Mouse (Mus musculus) telencephalon, adult 2 months (tissue): ENCODE data around the gene Tmem179b.
"Not testable (repeated sequence)": the region's sequence is repeated elsewhere in the genome, so short reads cannot be mapped to it uniquely, and the experiment has no call there.

Experiments used
- DNase-seq: peaks from one replicate; pipeline ENCODE4 v3.0.0-alpha.2; 2011; ENCODE audit warnings: low read depth, low spot score

Tmem179b gene

DNA sequence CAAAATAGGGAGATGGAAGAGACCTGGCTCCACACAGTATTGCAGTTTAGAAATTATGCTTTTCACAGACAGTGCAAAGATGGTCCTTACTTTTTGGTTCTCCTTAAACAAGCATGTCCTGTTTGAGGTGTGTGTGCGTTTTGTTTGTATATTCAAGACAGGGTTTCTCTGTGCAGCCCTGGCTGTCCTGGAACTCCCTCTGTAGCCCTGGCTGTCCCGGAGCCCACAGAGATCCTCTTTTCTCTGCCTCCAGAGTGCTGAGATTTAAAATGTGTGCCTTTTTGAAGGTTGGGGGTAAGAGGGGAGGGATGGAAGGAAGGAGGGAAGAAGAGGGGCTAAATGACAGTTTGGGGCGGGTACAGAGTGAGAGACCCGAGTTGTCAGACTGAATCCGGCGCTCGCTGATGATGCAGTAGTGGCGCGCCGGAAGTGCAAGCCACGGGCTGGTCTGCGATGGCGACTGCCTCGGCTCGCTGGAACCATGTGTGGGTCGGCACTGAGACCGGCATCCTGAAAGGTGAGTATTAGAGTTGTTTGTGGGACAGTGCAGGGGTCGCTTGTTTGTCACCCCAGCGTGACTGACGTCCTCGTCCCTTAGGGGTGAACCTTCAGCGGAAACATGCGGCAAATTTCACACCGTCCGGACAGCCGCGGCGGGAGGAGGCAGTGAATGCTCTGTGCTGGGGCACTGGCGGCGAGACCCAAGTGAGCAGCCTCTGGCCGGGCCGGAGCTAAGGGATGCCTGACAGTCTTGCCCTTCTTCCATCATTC is 38.7 kb downstream of the Tmem179b start, which contains the start of gene Wdr74:
Gene Wdr74 (plus strand): TSS at position 439 of the 771 bp plus-strand sequence.
- peak; percentile 88 for DNase-seq

DNA sequence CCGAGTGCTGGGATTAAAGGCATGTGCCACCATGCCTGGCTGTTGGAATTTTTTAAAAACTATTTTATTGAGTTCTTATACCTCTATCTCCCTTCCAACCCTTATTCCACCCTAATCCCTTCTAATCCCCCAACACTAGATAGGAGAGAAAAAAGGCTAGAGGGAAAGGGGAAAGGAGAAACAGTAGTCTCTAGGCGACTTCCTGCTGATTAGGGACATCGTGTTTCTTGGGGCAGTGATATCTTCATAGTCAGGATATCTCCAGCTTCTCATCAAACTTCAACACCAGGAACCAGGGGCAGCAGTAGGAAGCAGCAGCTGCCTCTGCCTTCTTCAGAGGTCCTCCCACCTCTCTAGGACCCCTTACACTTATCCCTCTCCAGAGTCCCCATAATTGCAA is 39.9 kb downstream of the Tmem179b start:
- no peak for DNase-seq

DNA sequence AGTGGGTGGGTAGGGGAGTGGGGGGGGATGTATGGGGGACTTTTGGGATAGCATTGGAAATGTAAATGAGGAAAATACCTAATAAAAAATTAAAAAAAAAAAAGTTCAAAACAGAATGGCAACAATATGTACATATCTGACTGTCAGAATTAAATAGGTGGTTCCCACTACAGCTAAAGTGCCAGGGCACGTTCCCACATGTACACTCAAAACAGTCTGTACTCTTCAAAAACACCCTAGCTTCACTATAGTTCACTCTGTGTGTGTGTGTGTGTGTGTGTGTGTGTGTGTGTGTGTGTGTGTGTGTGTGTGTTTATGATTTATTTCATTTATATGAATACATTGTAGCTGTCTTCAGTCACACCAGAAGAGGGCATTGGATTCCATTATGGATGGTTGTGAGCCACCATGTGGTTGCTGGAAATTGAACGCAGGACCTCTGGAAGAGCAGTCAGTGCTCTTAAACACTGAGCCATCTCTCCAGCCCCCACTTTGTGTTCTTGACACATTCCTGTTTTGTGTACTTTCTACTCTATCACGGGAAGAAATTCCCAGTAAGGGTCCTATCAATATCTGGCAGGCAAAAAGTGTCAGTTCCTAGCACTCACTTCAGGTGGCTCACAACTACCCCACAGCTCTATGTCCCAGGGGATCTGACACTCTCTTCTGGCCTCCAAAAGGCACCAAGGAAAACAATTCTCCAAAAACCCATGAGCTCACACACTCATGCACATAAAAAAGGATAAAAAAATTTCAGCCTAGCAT is 45.8 kb downstream of the Tmem179b start:
- not testable (repeated sequence) for DNase-seq

DNA sequence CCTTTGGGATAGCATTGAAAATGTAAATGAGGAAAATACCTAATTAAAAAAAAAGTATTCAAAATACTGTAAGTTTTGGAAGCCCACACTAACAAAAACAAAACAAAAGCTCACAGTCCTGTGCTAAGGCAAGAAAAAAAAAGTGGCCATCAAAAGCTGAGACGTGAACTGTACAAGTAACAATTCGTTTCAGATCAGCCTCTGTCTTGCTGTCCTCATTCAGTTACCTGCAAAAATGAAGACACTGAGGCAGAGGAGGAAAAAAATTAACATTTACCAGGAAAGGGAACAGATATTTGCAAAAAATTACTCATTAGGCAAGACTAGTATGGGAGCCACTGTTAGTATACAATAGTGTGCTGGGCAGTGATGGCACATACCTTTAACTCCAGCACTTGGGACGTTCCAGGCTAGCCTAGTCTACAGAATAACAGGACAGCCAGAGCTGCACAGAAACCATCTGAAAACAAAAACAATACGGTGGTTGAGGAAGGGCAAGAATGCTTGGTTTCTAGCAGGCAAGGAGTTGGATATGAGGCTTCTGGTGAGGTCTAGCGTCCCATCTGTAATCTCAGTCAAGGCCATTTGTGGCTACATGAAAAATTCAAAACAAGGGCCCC is 46.7 kb downstream of the Tmem179b start:
- no peak for DNase-seq

DNA sequence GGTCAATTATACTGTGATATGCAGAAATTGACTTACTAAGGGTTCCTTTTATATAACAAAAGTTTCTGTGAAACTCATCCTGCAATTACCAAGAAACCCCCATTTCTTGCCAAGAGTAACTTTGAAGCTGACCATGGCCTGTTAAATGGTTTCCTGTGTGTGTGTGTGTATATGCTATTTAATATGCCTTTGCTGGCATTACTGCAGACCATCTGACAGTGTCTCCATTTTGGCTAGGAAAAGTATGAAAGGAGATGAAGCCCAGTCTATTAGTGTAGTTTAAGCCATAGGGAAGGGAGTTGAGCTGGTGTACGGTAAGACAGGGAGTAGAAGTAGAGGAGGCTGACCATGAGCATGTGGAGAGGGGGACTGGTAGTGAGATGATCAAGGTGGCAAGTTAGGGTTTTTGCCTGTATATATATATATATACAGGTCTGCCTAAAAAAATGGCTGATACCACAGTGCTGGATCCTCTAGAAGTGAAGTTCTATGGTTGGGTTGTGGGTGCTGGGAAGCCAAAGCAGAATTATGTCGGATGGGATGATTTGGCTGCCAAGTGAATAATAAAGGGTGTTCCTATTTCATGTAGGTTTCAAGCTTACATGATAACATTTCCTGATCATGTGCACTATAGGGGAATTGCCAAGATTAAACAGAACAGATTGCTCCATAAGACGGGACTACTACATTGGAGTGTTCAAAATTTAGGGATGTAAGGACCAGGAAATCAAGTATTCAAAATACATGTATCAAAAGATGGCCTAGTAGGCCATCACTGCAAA is 47.5 kb downstream of the Tmem179b start:
- DNase-seq, result no peak

- DNase-seq, result no peak
These were observed 49.1 kb downstream of the Tmem179b start for GRCm38 (mm10) chr19:8725081-8725613.

GRCm38 (mm10) chr19:8724392-8724791 is 49.9 kb downstream of the Tmem179b start:
- DNase-seq, result no peak

DNA sequence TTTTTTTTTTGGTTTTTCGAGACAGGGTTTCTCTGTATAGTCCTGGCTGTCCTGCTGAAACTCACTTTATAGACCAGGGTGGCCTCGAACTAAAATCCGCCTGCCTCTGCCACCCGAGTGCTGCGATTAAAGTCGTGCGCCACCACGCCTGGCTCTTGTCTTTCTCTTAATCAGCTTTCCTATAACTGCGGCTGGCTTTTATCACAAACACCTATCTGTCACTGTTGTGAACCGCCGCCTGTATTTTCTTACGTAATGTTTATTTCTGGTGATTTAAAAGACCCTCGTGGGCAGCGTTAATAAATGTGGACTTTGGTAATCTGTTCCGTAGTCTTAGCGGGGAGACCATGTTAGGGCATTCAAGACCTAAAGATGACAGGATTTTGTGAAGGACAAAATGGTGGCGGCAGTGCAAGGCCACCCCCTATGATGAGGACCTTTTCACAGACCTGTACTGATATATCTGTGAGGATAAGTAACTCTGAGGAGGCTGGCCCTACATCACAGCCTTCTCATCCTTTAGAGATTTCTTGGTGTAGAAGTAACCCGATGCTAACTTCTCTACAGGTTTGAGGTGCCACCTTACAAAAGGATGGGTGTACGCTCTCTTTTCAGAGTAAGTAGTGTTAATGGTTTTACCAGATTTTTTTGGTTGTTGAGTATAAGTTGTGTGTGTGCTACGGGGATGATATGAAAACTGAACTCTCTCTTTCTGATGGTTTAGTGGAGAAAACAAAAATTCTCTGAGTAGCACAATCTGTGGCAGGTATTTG is 50.5 kb downstream of the Tmem179b start:
- no peak for DNase-seq

- peak; percentile 99 for DNase-seq
These were observed 51.2 kb downstream of the Tmem179b start, which contains the start of gene Slc3a2 for GRCm38 (mm10) chr19:8722907-8723573. Slc3a2 (minus strand) TSS chr19:8723369.

- DNase-seq, result no peak
These were observed 51.7 kb downstream of the Tmem179b start for GRCm38 (mm10) chr19:8722559-8722906.
